Mouse (Mus musculus) MEL (cell line): ENCODE results near the gene Hspbp1. TPM values are rescaled to one million over a fixed set of nuclear protein-coding genes. Genes with fewer than 3 reads are reported as not detected.

Experiments used
- DNase-seq: peaks from one replicate; pipeline ENCODE4 v3.0.0; 2011; ENCODE audit warnings: low read depth, low spot score
- H3K27ac ChIP-seq: 2 replicates; pipeline ENCODE4 v1.5.1; 2012; ENCODE audit warnings: low read depth, mild to moderate bottlenecking, control low read depth, low read length, moderate library complexity; ENCODE audit not compliant: control insufficient read depth
- H3K27me3 ChIP-seq, 2 experiments: fragments of 150-350 bp in 1 of 2; sonication (generic) in 1 of 2; 2 replicates each; pipeline ENCODE4 v1.6.1; 2012; ENCODE audit warnings: low read length in 2 of 2, mild to moderate bottlenecking in 2 of 2, improper control_type of control experiment in 1 of 2, moderate library complexity in 1 of 2; ENCODE audit not compliant: insufficient read depth in 2 of 2, control insufficient read depth in 1 of 2
- H3K36me3 ChIP-seq, 2 experiments: 2 replicates each; pipeline ENCODE4 v1.6.1; 2012 to 2014; ENCODE audit warnings: low read length in 2 of 2, improper control_type of control experiment in 1 of 2, inconsistent platforms in 1 of 2, mild to moderate bottlenecking in 1 of 2; ENCODE audit not compliant: insufficient read depth in 2 of 2, control insufficient read depth in 1 of 2
- H3K4me1 ChIP-seq, 2 experiments: fragments of 150-350 bp in 1 of 2; sonication (generic) in 1 of 2; 2 replicates each; pipeline ENCODE4 v1.6.1; 2012; ENCODE audit warnings: low read length in 2 of 2, improper control_type of control experiment in 1 of 2, mild to moderate bottlenecking in 1 of 2; ENCODE audit not compliant: insufficient read depth in 2 of 2, control insufficient read depth in 1 of 2
- H3K4me3 ChIP-seq, 2 experiments: fragments of 150-350 bp in 1 of 2; sonication (generic) in 1 of 2; 2 replicates each; pipeline ENCODE4 v1.5.1; 2012; ENCODE audit warnings: low read depth in 2 of 2, low read length in 2 of 2, mild to moderate bottlenecking in 2 of 2, moderate library complexity in 2 of 2, control low read depth in 1 of 2, improper control_type of control experiment in 1 of 2; ENCODE audit not compliant: control insufficient read depth in 1 of 2, insufficient read depth in 1 of 2
- H3K79me2 ChIP-seq: 2 replicates; pipeline ENCODE4 v1.6.1; 2012; ENCODE audit warnings: mild to moderate bottlenecking, low read length, moderate library complexity; ENCODE audit not compliant: control insufficient read depth, poor library complexity, insufficient read depth
- H3K9ac ChIP-seq: 2 replicates; pipeline ENCODE4 v1.6.1; 2012; ENCODE audit warnings: low read depth, mild to moderate bottlenecking, control low read depth, low read length, moderate library complexity; ENCODE audit not compliant: control insufficient read depth, poor library complexity, severe bottlenecking
- H3K9me3 ChIP-seq: fragments of 150-350 bp; sonication (generic); replicated peaks from 2 replicates; pipeline ENCODE4 v1.6.1; 2012; ENCODE audit warnings: mild to moderate bottlenecking, low read length, improper control_type of control experiment, moderate library complexity; ENCODE audit not compliant: insufficient read depth
- CTCF ChIP-seq, 3 experiments: IDR thresholded peaks in 2 of 3; conservative IDR thresholded peaks in 1 of 3; 2 replicates each; pipeline ENCODE4 v1.5.1; 2011 to 2012; ENCODE audit warnings: low read length in 3 of 3, low read depth in 2 of 3, mild to moderate bottlenecking in 2 of 3, improper control_type of control experiment in 1 of 3, inconsistent platforms in 1 of 3, mixed read lengths in 1 of 3, moderate library complexity in 1 of 3; ENCODE audit not compliant: control insufficient read depth in 1 of 3, insufficient read depth in 1 of 3, poor library complexity in 1 of 3, severe bottlenecking in 1 of 3
- ELF1 ChIP-seq: IDR thresholded peaks from 2 replicates; pipeline ENCODE4 v1.6.1; 2014; ENCODE audit warnings: low read depth, mild to moderate bottlenecking, inconsistent platforms, low read length, improper control_type of control experiment, moderate library complexity
- ETS1 ChIP-seq: IDR thresholded peaks from 2 replicates; pipeline ENCODE4 v1.6.1; 2012; ENCODE audit warnings: low read depth, mild to moderate bottlenecking, inconsistent platforms, low read length, improper control_type of control experiment, moderate library complexity
- GATA1 ChIP-seq: IDR thresholded peaks from 2 replicates; pipeline ENCODE4 v1.6.1; 2011; ENCODE audit warnings: low read depth, low read length, improper control_type of control experiment
- HCFC1 ChIP-seq: IDR thresholded peaks from 2 replicates; pipeline ENCODE4 v1.6.1; 2012; ENCODE audit warnings: low read depth, mild to moderate bottlenecking, inconsistent platforms, low read length, improper control_type of control experiment, moderate library complexity
- JUND ChIP-seq: IDR thresholded peaks from 2 replicates; pipeline ENCODE4 v1.6.1; 2011; ENCODE audit warnings: low read depth, mild to moderate bottlenecking, improper control_type of control experiment, low read length
- KAT2A ChIP-seq: conservative IDR thresholded peaks from 2 replicates; pipeline ENCODE4 v1.6.1; 2012; ENCODE audit warnings: low read depth, low read length, improper control_type of control experiment, inconsistent platforms
- MAFK ChIP-seq: IDR thresholded peaks from 2 replicates; pipeline ENCODE4 v1.6.1; 2011; ENCODE audit warnings: low read depth, mild to moderate bottlenecking, low read length, improper control_type of control experiment, borderline replicate concordance
- MAX ChIP-seq: IDR thresholded peaks from 2 replicates; pipeline ENCODE4 v1.6.1; 2011; ENCODE audit warnings: low read length, improper control_type of control experiment
- MXI1 ChIP-seq: IDR thresholded peaks from 2 replicates; pipeline ENCODE4 v1.6.1; 2011; ENCODE audit warnings: mild to moderate bottlenecking, low read depth, low read length, improper control_type of control experiment
- MYB ChIP-seq: IDR thresholded peaks from 2 replicates; pipeline ENCODE4 v1.6.1; 2011; ENCODE audit warnings: mild to moderate bottlenecking, low read depth, low read length, improper control_type of control experiment
- NELFE ChIP-seq: IDR thresholded peaks from 2 replicates; pipeline ENCODE4 v1.6.1; 2011; ENCODE audit warnings: low read depth, low read length, improper control_type of control experiment
- NRF1 ChIP-seq: IDR thresholded peaks from 2 replicates; pipeline ENCODE4 v1.6.1; 2014; ENCODE audit warnings: low read depth, mild to moderate bottlenecking, inconsistent platforms, low read length, improper control_type of control experiment, moderate library complexity; ENCODE audit not compliant: poor library complexity, insufficient read depth, severe bottlenecking
- POLR2AphosphoS5 ChIP-seq: IDR thresholded peaks from 2 replicates; pipeline ENCODE4 v1.6.1; 2012; ENCODE audit warnings: low read depth, borderline replicate concordance, mild to moderate bottlenecking, inconsistent platforms, low read length, moderate library complexity, mixed read lengths
- TBP ChIP-seq: IDR thresholded peaks from 2 replicates; pipeline ENCODE4 v1.8.0; 2011; ENCODE audit warnings: low read depth, low read length, improper control_type of control experiment
- USF1 ChIP-seq: IDR thresholded peaks from 2 replicates; pipeline ENCODE4 v1.6.1; 2014; ENCODE audit warnings: low read depth, mild to moderate bottlenecking, inconsistent platforms, low read length, improper control_type of control experiment, moderate library complexity
- ZC3H11A ChIP-seq: IDR thresholded peaks from 2 replicates; pipeline ENCODE4 v1.6.1; 2012; ENCODE audit warnings: low read depth, mild to moderate bottlenecking, inconsistent platforms, low read length, improper control_type of control experiment
- ZMIZ1 ChIP-seq: IDR thresholded peaks from 2 replicates; pipeline ENCODE4 v1.6.1; 2012; ENCODE audit warnings: low read depth, mild to moderate bottlenecking, inconsistent platforms, low read length, improper control_type of control experiment, moderate library complexity
- ZNF384 ChIP-seq: IDR thresholded peaks from 2 replicates; pipeline ENCODE4 v1.6.1; 2012; ENCODE audit warnings: low read depth, mild to moderate bottlenecking, inconsistent platforms, low read length, improper control_type of control experiment
- polyA plus RNA-seq, 2 experiments: library from polyadenylated mRNA; stranded (reverse) in 1 of 2; unstranded in 1 of 2; fragments of >175 nt in 1 of 2; fragments of >200 nt in 1 of 2; gene quantifications; 2 replicates each; pipeline versions ENCODE4 v1.2.1 to v1.2.4; 2012; ENCODE audit warnings: low replicate concordance in 2 of 2, low read depth in 1 of 2; ENCODE audit not compliant: insufficient read length in 2 of 2, insufficient read depth in 1 of 2, missing spikeins in 1 of 2
- total RNA-seq: library from RNA; depleted of rRNA; stranded (reverse); fragments of 300-350 nt; gene quantifications from 2 replicates; pipeline ENCODE4 v1.2.3, GENCODE M21; 2012

Hspbp1 gene
- total and polyA plus RNA-seq, 3 experiments: 101 to 111 TPM; not detected in 1

- no peaks in the 10 kb centered on the region for H3K9me3 ChIP-seq
- TF ChIP-seq MAX (no peak), ZC3H11A (no peak), ZNF384 (no peak), POLR2AphosphoS5 (no peak), MXI1 (no peak), TBP (no peak), MYB (no peak), ETS1 (no peak), KAT2A (no peak), ZMIZ1 (no peak), USF1 (no peak), JUND (no peak), NRF1 (no peak), MAFK (no peak), GATA1 (no peak), HCFC1 (no peak), ELF1 (no peak), NELFE (no peak)
- peaks cover 7 to 52% of the 10 kb centered on the region in 2 experiments for H3K36me3 ChIP-seq
- peak overlapping the region; percentile 79 to 85 for H3K4me3 ChIP-seq
- peak overlapping the region; percentile 86 for H3K9ac ChIP-seq
- H3K27ac ChIP-seq: peak overlapping the region; percentile 2; the same call in 1 of the 2 replicates
- peaks cover 34 to 35% of the 10 kb centered on the region in 2 experiments for H3K4me1 ChIP-seq
- peak; percentile 49 for DNase-seq
- H3K79me2 ChIP-seq: peaks cover 63% of the 10 kb centered on the region
- H3K27me3 ChIP-seq: no peaks in the 10 kb centered on the region
These were observed 28.1 kb downstream of the Hspbp1 start for GRCm38 (mm10) chr7:4656818-4657217.

GRCm38 (mm10) chr7:4655916-4656315, 29.0 kb downstream of the Hspbp1 start:
- H3K4me3 ChIP-seq: no peak overlapping the region
- H3K36me3 ChIP-seq: peaks cover 12 to 56% of the 10 kb centered on the region in 2 experiments
- no peak for DNase-seq
- no peaks in the 10 kb centered on the region for H3K9me3 ChIP-seq
- no peak overlapping the region for H3K9ac ChIP-seq
- TF ChIP-seq ZNF384: peak; percentile 45; the same call in 1 of the 2 replicates
- TF ChIP-seq CTCF (IDR thresholded peaks at IDR 0.05 in 2 of 3, conservative IDR thresholded peaks at IDR 0.05 in 1 of 3; ENCODE audit: control insufficient read depth in 1 of 3, insufficient read depth in 1 of 3, low read depth in 2 of 3, low read length in 3 of 3, poor library complexity in 1 of 3, severe bottlenecking in 1 of 3): no peak
- H3K79me2 ChIP-seq: peaks cover 71% of the 10 kb centered on the region
- peak overlapping the region; percentile 96; the same call in 1 of the 2 replicates for H3K27ac ChIP-seq
- H3K27me3 ChIP-seq: no peaks in the 10 kb centered on the region
- peaks cover 36 to 42% of the 10 kb centered on the region in 2 experiments for H3K4me1 ChIP-seq
